Mouse (Mus musculus) bone marrow, adult 2 months (tissue): Measurements from ENCODE around the gene Nfia.

Source experiments
- CTCF ChIP-seq: fragments of 200-500 bp; IDR thresholded peaks from 2 replicates; pipeline ENCODE4 v1.5.1; 2011; ENCODE audit warnings: low read length, control low read depth; ENCODE audit not compliant: control insufficient read depth, insufficient read depth
- POLR2A ChIP-seq: fragments of 200-500 bp; IDR thresholded peaks from 2 replicates; pipeline ENCODE4 v1.6.1; 2011; ENCODE audit warnings: low read depth, mild to moderate bottlenecking, control low read depth, low read length, borderline replicate concordance; ENCODE audit not compliant: control insufficient read depth

DNA sequence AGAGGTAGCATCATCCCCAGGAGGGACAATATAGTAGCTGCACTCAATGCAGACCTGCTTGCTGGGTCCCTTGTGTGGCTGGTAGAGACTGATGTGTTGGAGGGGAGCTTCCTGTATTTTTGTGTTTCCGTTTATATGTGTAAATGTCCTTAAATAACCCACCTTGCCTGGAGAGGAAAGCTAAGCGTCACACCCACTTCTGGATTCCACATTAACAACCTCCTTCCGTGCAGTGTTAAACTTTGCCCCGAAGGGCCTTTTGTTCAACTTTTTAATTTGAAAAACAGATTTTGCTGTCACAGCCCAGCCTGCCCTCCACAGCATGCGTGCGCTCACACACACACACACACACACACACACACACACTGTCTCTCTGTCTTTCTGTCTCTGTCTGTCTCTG is 333.4 kb downstream of the Nfia start:
- TF ChIP-seq CTCF (no peak), POLR2A (no peak)
